Mouse (Mus musculus) adrenal gland, postnatal 4 days (tissue): Measurements from ENCODE around the gene Gm9745. TPM values are rescaled to one million over a fixed set of nuclear protein-coding genes. Genes with fewer than 3 reads are reported as not detected.
"Not testable (repeated sequence)": the region's sequence is repeated elsewhere in the genome, so short reads cannot be mapped to it uniquely, and the experiment has no call there.

Experiments used
- DNase-seq, 2 experiments: peaks; one replicate each; pipeline ENCODE4 v3.0.0; 2021 to 2022; ENCODE audit warnings: low spot score in 2 of 2, mixed read lengths in 2 of 2
- long read RNA-seq, 2 experiments: library from polyadenylated mRNA; stranded (forward); transcript quantifications; one replicate each; pipeline ENCODE4 v2.0.0; 2021
- total RNA-seq, 2 experiments: library from RNA; stranded (reverse); gene quantifications; 2 replicates each; pipeline ENCODE4 v1.2.3; 2021

Gene Gm9745
- not detected for total RNA-seq
- long read RNA-seq, experiment 1, result 0 reads
- long read RNA-seq, experiment 2, result 0 reads

GRCm38 (mm10) chr13:8948131-8948530, at the start of gene Gm9745:
Gene Gm9745, minus strand, starts transcription at chr13:8948231.
- not testable (repeated sequence) for DNase-seq

DNA sequence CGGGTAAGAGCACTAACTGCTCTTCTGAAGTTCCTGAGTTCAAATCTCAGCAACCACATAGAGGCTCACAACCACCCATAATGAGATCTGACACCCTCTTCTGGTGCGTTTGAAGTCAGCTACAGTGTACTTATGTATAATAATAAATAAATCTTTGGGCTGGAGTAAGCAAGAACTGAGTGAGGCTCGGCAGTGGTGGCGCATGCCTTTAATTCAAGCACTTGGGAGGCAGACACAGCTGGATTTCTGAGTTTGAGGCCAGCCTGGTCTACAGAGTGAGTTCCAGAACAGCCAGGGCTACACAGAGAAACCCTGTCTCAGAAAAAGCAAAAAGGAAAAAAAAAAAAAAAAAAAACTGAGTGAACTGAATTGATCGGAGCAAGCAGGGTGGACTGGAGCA, 49.2 kb upstream of the Gm9745 start:
- not testable (repeated sequence) for DNase-seq

DNA sequence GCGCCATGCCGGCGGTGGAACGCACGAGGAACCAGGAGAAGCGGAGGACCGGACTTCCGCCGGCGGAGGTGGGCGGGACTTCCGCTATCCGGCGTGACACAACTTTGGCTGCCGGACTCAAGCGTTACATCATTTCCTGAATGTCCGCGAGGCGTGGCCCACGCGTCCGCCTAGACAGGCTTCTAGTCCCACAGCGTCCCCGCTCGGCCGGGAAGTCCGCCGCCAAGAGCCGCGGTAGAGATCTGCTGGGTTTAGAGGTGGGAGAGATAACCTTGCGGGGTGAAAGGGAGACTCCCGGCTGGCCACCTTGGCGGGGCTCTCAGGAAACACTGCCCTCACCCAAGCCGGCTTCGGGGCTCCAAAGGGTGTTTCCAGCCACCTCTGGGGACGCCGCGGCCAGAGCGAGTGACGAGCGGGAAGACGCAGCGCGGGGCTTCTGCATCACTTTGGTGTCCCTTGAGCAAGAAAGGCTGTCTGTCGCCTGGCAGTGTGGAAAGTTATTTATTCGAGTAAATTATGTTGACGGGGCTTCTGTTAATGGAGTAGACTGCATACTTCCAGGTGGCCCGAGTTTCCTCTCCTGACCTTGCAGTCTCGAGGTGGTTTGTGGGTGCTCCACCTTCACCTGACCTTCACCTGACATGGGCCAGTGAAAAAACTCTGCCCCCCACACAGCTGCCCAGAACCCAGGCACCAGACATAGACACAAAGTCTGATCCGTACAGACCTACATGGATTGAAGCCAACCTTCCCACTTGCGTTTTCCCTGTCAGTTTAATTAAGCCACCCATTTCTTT, 48.2 kb upstream of the Gm9745 start, which contains the start of gene Gtpbp4:
Gtpbp4 (minus strand) TSS at position 94 of the 797 bp plus-strand sequence.
- DNase-seq, result peak; percentile 81 to 88

GRCm38 (mm10) chr13:8995159-8995989, 47.3 kb upstream of the Gm9745 start:
- DNase-seq, result no peak

DNA sequence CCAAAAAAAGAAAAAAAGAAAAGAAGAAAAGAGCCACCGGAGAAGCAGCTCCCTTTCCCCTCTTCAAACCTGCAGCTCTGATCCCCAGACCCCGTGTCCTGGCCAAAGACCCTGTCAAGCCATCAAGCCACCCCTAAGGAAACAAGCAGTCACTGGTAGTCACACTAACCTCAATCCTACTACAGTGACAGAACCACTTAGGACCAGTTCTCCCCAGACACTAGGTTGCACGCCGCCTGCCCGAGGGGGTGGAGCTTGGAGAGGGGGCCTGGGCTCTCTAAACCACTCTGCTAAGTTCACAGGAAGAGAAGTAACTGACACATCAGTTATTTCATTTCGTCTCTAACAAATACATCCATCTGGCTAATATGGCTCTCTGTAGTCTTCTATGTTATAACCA, 44.2 kb upstream of the Gm9745 start:
- no peak for DNase-seq

DNA sequence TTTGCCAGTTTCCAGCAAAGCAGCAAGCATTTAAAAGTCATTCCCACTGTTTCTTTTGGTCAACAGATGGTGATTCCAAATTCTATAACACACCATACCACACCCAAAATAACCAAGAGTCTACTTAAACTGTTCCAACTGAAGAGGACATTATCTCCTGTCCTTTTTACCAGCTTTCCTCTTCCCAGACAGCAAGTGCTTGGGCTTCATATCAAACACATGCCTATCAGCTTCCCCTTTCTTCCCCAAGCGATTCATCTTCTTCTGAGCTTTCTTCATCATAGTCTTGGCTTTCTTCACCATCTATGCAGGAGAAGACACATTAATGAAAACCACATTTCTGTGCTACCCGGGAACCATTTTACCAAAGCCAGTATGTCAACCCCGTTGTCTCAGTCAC, 24.9 kb upstream of the Gm9745 start:
- no peak for DNase-seq

DNA sequence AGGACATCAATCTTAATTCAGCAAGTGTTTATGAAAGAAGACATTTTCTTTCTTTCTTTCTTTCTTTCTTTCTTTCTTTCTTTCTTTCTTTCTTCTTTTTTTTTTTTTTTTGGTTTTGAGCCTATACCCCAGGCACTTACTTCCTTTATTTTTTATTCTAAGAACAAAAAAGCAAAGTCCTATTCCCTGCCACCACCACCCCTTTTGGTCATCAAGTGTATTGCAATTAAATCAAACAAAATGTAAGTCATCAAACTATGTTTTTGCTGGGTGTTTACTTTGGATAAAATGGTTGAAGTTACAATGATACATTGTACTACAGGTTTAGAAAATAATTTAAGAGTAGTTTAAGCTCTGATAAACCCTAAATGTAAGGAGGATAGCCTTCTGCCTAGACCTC, 24.3 kb upstream of the Gm9745 start:
- no peak for DNase-seq

- no peak for DNase-seq
These were observed 19.7 kb upstream of the Gm9745 start for GRCm38 (mm10) chr13:8967742-8968141.

- DNase-seq, result no peak
These were observed 17.2 kb upstream of the Gm9745 start for GRCm38 (mm10) chr13:8965224-8965623.

DNA sequence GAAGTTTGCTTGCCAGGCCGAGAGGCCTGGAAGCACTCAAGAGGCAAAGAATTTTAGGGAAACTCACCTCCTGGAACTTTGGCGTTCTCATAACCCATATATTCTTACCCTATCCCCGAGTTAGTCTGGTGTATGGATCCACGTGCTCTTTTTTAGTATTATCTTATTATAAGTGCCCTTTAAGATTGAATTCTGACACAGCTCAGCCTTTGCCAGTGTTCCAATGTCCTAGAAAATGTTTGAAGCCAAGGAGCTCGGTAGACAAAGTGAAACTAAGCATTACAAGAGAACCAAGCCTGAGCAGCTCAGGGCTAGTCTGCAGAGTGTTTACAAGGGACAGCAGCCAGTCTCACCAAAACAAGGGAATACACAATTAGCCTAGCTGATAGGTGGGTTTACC, 14.2 kb upstream of the Gm9745 start:
- DNase-seq, result not testable (repeated sequence)

GRCm38 (mm10) chr13:8961128-8961888, 13.3 kb upstream of the Gm9745 start:
- not testable (repeated sequence) for DNase-seq

- DNase-seq, result not testable (repeated sequence)
These were observed 11.5 kb upstream of the Gm9745 start for GRCm38 (mm10) chr13:8959554-8959953.

- not testable (repeated sequence) for DNase-seq
These were observed 11.0 kb upstream of the Gm9745 start for GRCm38 (mm10) chr13:8959058-8959457.

GRCm38 (mm10) chr13:8956873-8957272, 8.8 kb upstream of the Gm9745 start:
- not testable (repeated sequence) for DNase-seq

GRCm38 (mm10) chr13:8955127-8955526, 7.1 kb upstream of the Gm9745 start:
- DNase-seq, result not testable (repeated sequence)

- not testable (repeated sequence) for DNase-seq
These were observed 4.5 kb upstream of the Gm9745 start, which contains the start of gene Idi2 for GRCm38 (mm10) chr13:8952563-8952962. Gene Idi2, plus strand, starts transcription at chr13:8952863.

DNA sequence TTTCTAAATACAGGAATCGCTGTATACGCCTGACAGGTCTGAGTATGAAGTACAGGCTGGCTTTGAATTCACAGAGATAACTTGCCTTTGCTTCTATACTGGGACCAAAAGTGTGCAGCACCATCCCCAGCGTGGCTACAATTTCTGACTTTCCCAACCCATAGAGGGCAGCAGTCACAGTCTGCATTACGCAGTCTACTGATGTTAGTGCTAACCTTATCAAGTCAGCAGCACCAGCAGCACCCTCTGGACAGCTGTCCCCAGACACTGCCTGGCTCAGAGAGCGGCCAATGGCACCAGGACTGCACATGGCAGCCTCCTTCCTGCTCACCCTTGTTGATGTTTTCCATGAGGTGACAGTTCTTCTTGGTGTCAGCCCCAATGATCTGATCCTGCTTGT, 4.2 kb downstream of the Gm9745 start:
- DNase-seq, result not testable (repeated sequence)

DNA sequence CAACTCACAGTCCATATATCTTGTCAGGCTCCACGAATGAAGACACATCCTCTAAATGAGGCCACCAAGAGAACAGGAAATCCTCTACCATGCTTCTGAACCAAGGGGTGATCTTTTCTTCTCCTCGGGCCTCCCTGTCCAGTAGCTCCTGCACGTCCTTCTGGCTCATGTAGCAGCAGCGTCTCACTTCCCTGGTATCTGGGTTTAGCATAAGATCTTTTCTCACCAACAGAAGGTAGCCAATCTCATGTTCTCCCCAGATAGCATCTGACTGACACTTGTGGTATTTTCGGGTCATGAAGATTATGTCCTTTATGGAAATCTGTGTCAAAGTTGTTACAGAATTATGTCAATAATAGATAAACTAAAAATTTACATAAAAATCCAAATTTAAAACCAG, 6.3 kb downstream of the Gm9745 start:
- not testable (repeated sequence) for DNase-seq

GRCm38 (mm10) chr13:8941110-8941509, 6.9 kb downstream of the Gm9745 start:
- DNase-seq, result not testable (repeated sequence)

- DNase-seq, result not testable (repeated sequence)
These were observed 10.4 kb downstream of the Gm9745 start for GRCm38 (mm10) chr13:8937611-8938140.

DNA sequence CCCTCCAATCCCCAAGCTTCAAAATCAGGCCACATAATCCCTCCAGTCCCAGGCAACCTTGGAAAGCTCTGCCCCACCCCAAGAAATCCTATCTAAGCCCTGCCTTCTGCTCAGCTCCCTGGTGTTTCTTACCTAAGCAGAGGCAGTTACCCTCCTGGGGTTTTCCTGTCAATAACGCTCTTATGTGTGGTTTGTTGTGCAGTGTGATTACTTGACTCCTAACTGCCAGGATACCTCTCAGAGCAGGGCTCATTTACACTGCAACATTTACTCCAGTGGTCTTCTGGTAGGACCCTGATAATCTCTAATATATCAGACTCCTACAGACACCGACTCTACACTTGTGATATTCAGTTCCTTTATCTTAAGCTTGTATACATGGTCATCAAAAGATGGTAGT, 14.5 kb downstream of the Gm9745 start:
- no peak for DNase-seq
